Mouse (Mus musculus) liver, postnatal 0 days (tissue): Measurements from ENCODE around the gene Samsn1.

Source experiments
- CTCF ChIP-seq: sonication (generic); IDR thresholded peaks from 2 replicates; pipeline ENCODE4 v1.5.1; 2016; ENCODE audit warnings: antibody characterized with exemption, low read depth
- EP300 ChIP-seq: IDR thresholded peaks from 2 replicates; pipeline ENCODE4 v1.6.1; 2016; ENCODE audit warnings: antibody characterized with exemption, low read depth, mild to moderate bottlenecking

- TF ChIP-seq EP300 = no peak
- TF ChIP-seq CTCF = no peak
Observed at GRCm38 (mm10) chr16:75929536-75930221, 92.4 kb downstream of the Samsn1 start.
